Mouse (Mus musculus) retina, postnatal 7 days (tissue): ENCODE measurements around the gene 4632433K11Rik.
A peak's percentile ranks its signal among the peaks of the same experiment; 100 is the strongest.
"Not testable (repeated sequence)": the region's sequence is repeated elsewhere in the genome, so short reads cannot be mapped to it uniquely, and the experiment has no call there.

Source experiments
- DNase-seq: peaks from one replicate; pipeline ENCODE4 v3.0.0-alpha.2; 2012; ENCODE audit warnings: low read depth, low spot score

4632433K11Rik gene

DNA sequence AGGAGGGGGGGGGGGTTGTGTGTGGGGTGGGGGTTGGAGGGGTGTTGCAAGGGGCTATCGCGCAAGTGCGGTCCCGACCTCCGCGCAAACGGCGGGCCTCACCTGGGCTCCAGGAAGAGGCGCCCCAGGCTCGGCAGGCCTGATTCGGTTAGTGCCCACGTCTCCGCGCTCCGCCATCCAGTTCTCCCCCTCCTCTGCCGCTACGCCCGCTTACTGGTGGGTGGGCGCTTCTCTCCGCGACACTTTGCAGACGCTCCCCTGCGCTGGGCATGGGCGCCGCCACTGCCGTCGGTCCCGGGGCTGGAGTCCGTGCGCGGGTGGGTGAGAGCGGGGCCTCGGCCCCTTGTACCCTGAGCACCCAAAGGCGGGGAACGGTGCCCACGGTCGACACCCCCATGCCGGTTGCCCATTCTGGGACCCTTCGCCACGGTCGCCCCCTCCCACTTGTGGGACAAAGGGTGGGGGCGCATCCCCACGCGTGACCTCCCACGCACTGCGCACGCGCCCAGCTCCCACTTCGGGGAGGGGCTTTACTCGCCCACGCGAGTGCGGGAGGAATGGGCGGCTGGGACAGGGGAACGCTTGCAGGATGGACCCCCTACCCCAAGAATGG is 22.8 kb downstream of the 4632433K11Rik start:
- no peak for DNase-seq

DNA sequence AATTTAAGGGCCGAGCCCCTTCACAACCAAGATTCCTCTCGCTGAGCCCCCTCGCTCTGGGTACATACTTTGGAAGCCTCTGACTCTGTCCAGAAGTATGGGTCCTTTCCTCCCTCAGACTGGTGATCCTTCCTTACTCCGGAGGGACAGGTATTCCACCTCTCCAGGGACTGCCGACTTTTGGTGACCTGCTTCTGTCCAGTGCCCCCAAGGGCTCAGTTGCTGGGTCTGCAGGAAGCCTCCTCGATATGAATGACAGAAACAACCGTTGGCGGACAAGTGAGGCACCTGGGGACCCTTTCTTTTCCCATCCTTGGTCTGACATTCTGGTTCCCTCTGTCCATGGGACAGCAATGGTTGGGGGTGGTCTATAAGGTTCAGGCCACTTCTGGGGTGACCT is 23.5 kb downstream of the 4632433K11Rik start:
- DNase-seq, result no peak

- DNase-seq, result no peak
These were observed 23.9 kb downstream of the 4632433K11Rik start for GRCm38 (mm10) chr7:5057804-5058203.

- no peak for DNase-seq
These were observed 24.7 kb downstream of the 4632433K11Rik start for GRCm38 (mm10) chr7:5058631-5059030.

- no peak for DNase-seq
These were observed 25.5 kb downstream of the 4632433K11Rik start for GRCm38 (mm10) chr7:5059421-5059820.

DNA sequence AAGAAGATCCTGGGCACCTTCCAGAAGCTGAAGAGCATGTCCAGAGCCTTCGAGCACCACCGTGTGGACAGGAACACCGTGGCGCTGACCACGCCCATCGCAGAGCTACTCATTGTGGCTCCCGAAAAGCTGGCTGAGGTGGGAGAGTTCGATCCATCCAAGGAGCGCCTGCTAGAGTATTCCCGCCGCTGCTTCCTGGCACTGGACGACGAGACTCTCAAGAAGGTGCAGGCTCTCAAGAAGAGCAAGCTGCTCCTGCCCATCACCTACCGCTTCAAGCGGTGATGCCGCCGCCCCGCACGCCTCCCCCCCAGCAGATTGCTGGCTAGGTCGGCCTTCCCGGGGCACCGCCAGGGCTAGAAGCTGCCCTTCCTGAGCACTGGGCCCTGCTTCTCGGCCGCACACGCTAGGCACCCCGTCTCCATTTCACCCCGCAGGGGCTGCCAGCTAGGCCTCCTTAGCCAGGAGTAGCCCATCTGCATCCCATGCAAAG is 26.4 kb downstream of the 4632433K11Rik start:
- peak; percentile 67 for DNase-seq

GRCm38 (mm10) chr7:5060944-5061773 is 27.2 kb downstream of the 4632433K11Rik start:
- peak; percentile 96 for DNase-seq

DNA sequence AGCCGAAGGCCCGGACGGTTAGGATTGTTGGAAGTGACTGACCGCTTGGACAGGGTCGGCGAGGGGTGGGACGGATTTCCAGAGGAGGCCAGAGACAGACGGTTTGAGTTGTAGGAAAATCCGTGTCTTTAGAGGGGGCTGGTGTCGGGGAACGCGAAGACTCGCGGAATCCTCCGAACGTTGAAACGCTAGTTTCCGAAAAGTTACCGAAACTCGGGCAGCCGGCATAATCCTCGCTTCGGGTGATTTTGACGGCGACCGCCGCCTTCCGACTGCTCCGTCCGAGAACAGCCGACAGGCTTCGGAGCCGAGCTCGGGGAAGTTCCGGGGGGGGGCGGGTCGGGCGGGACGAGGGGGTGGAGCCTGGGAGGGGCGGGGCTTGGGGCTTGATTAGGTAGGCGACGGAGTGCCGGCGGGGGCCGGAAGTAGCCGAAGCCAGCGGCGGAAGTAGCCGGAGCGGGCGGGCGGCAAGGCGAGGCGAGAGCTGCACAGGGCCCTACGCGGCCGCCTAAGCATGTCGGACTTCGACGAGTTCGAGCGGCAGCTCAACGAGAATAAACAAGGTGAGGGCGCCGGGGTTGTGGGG is 27.9 kb downstream of the 4632433K11Rik start, which contains the start of gene U2af2:
Gene U2af2, plus strand, starts transcription at position 370 of the 586 bp plus-strand sequence.
- DNase-seq, result peak; percentile 82

DNA sequence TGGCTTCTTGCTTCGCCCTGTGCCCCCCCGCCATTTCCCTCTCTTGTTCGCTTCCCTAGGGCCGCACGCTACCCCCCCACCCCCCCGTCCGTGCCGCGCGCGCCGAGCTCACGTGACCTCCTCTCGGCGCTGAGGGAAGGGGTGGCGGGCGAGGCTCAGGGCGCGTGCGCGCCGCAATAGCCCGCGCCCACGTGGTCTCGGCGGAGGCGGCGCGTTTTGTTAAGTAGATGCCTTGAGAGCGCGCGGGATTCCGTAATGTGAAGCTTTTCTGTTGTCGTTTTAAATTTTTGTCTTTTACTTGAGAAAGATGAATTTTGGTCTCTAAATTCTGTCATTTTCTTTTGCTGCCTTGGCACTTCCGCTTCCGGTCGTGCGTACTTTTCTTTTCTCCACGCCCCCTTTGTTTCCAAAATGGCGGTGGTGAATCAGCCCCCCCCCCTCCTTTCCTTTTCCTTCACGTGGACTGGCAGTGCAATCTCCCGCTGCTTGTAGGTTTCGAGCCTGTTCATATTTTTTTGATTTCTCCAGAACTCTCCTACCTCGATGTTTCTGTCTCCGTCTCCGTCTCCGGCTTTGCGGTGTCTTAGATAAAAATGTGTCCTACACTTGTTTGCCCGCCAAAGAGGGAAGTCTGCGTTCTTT is 28.6 kb downstream of the 4632433K11Rik start:
- DNase-seq, result peak; percentile 75

DNA sequence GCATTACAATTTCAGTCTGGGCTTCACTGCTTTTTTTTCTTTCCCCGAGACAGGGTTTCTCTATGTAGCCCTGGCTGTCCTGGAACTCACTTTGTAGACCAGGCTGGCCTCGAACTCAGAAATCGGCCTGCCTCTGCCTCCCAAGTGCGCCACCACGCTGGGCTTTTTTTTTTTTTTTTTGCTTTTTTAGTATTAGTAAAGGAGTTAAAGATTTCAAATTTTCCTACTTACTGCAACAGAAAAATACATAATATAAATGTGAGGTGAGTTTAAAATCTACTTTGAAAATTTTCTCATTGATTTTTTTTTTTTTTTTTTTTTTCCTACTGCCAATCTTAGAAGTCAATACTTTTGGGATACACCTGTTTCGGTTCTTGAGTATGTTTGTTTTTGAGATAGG is 31.0 kb downstream of the 4632433K11Rik start:
- no peak for DNase-seq

- DNase-seq, result no peak
These were observed 39.7 kb downstream of the 4632433K11Rik start for GRCm38 (mm10) chr7:5073586-5073985.

DNA sequence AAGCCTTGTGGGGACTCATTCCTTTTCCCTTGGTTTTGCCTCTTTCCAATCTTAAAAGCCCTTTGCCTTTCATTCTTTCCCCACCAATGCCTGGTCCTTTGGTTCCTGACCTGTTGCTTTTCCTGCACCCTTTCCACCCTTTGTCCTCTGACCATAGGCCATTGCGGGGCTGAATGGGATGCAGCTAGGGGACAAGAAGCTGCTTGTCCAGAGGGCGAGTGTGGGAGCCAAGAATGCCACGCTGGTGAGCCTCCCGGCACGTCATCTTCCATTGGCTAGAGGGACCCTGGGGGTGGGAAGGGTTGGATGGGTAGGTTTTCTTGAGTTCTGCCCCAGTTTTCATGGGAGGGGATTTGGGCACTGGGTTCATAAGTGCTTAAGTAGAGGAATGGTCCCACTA is 41.1 kb downstream of the 4632433K11Rik start:
- no peak for DNase-seq

GRCm38 (mm10) chr7:5076931-5077330 is 43.0 kb downstream of the 4632433K11Rik start:
- DNase-seq, result no peak

DNA sequence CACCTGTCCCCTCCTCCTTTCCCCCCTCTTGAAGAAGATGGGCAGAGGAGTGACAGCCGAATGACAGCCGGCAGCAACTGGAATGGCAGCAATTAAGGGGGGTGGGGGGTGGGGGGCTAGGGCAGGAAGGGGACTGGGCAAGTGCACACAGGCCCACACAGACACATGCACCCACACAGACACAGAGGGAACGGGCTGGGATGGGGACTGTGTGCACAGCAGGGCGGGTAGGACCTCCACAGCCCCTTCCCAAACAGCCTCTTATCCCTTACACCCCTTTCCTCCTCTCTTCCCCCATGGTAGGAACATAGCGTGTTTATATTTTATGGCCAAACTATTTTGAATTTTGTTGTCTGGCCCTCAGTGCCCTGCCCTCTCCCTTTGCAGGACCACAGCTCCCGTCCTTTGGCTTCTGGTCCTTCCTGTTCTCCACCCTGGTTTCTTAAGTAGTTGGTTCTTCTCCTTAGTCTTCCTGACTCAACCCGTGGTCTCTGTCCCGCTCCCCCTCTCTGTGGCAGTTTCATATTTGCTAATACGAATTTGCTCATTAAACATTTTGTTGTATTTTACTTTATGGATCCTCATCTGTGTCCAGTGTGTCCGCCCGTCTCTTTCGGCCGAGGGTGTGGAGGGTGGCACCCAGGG is 45.6 kb downstream of the 4632433K11Rik start:
- not testable (repeated sequence) for DNase-seq

- DNase-seq, result peak; percentile 93
These were observed 46.3 kb downstream of the 4632433K11Rik start, which contains the start of gene Epn1 for GRCm38 (mm10) chr7:5080010-5080751. TSS of gene Epn1 (plus strand) at chr7:5080235.

DNA sequence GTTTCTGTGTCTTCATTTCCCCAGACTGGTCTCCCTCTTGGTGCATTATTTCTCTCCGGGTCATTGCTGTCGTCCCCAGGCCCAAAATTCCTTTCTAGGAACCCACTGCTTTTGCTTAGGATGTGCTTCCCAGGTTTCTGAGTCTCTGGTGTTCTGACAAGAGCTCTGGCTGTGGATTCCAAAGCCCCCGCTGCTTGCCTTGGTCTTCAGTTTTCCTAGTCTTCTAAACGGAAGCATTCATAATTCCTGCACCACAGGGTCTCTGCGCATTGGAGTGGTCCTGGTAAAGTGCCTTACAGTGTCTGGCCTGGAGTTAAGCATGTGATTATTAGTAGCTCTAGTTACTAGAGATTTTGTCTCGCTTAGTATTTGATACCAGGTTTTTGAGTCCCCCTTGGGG is 46.9 kb downstream of the 4632433K11Rik start:
- no peak for DNase-seq

DNA sequence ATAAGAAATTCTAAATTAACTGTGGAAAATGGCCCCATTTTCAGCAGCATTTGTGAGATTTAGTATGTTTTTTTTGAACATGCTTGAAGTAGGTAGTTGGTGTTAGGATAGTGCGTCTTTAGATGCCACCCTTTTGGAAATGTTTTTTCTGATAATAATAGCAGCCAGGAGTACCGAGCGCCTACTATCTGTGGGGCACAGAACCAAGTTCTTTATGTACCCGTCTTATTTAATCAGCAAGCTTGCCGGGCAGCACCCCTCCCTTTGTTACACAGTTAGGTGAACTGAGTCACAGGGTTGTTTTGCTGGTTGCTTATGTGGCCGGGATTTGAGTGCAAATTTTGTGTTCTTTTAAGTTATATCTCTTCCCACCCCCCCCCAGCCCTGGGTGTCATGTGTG is 47.3 kb downstream of the 4632433K11Rik start:
- DNase-seq, result no peak

GRCm38 (mm10) chr7:5081939-5082338 is 48.0 kb downstream of the 4632433K11Rik start:
- no peak for DNase-seq

GRCm38 (mm10) chr7:5083325-5084105 is 49.6 kb downstream of the 4632433K11Rik start:
- no peak for DNase-seq
